ENCODE assay signal across 9 mouse cellular contexts in genomic region chr1:89072143-89072990, GRCm38 (mm10). TPM values are rescaled to one million over a fixed set of nuclear protein-coding genes. Genes with fewer than 3 reads are reported as not detected.
DNase-seq lines count a peak whose midpoint lies in the region; ATAC-seq and TF ChIP-seq lines count a peak whose summit lies in the region.
"Had no signal": no experiment of that assay in that cellular context is flagged by ENCODE, and none has a peak within 500 bp of the region (broad histone marks: within the 10 kb centered on the region; RNA-seq: fewer than 3 reads in every experiment).

No protein-coding gene starts in this region.

- 0 out of 2 replicates have a peak overlapping the region, but pooled peaks have one; percentile 17 for H3K9ac ChIP-seq in heart, adult 2 months (ENCODE audit: low read depth, low read length)
- 0 out of 2 replicates have a peak overlapping the region, but pooled peaks have one; percentile 81 for H3K9ac ChIP-seq in embryonic facial prominence, embryonic 15.5 days
- peak overlapping the region; percentile 54 for H3K9ac ChIP-seq in midbrain, embryonic 15.5 days
- H3K9ac ChIP-seq: liver, embryonic 15.5 days had no signal

- no peaks in the 10 kb centered on the region for H3K27me3 ChIP-seq in heart, adult 2 months (ENCODE audit: control insufficient read depth, insufficient read depth, low read length)
- no peaks in the 10 kb centered on the region for H3K27me3 ChIP-seq in embryonic facial prominence, embryonic 15.5 days
- H3K27me3 ChIP-seq in midbrain, embryonic 15.5 days (replicated peaks) = no peaks in the 10 kb centered on the region

- no peaks in the 10 kb centered on the region for H3K9me3 ChIP-seq in embryonic facial prominence, embryonic 15.5 days (replicated peaks)
- H3K9me3 ChIP-seq in midbrain, embryonic 15.5 days = no peaks in the 10 kb centered on the region
- H3K9me3 ChIP-seq: liver, embryonic 15.5 days had no signal

- no peak for TF ChIP-seq POLR2A in heart, adult 2 months (IDR thresholded peaks at IDR 0.05; ENCODE audit: insufficient read depth, low read depth, low read length)

- intact Hi-C loops in heart, adult 2 months (cut with DNase I) = no loop called here
- intact Hi-C loops in heart, postnatal 14 days (cut with DNase I) = loop anchor here (5.0 kb wide), 1 partner anchor 315 kb away; no protein-coding TSS in a partner anchor

- H3K27ac ChIP-seq in heart, adult 2 months = peak overlapping the region; percentile 96
- peak overlapping the region; percentile 55; the same call in 1 of the 2 replicates for H3K27ac ChIP-seq in embryonic facial prominence, embryonic 15.5 days (replicated peaks)
- 0 out of 2 replicates have a peak overlapping the region, but pooled peaks have one; percentile 14 for H3K27ac ChIP-seq in midbrain, embryonic 15.5 days
- H3K27ac ChIP-seq: liver, embryonic 15.5 days had no signal

- no peaks in the 10 kb centered on the region for H3K36me3 ChIP-seq in heart, adult 2 months (ENCODE audit: control insufficient read depth, insufficient read depth, low read length)
- no peaks in the 10 kb centered on the region for H3K36me3 ChIP-seq in embryonic facial prominence, embryonic 15.5 days
- H3K36me3 ChIP-seq in midbrain, embryonic 15.5 days (replicated peaks) = no peaks in the 10 kb centered on the region
- H3K36me3 ChIP-seq: liver, embryonic 15.5 days had no signal

- H3K79me2 ChIP-seq in heart, adult 2 months (replicated peaks; ENCODE audit: control insufficient read depth, insufficient read depth, low read length) = peaks cover 2% of the 10 kb centered on the region

- no peak for ATAC-seq in embryonic facial prominence, embryonic 15.5 days (ENCODE audit: insufficient number of reproducible peaks, low FRiP score, low TSS enrichment, low read depth)
- no peak for ATAC-seq in midbrain, embryonic 15.5 days (replicated peaks)
- ATAC-seq in megakaryocyte, adult 5-6 weeks (ENCODE audit: poor library complexity, severe bottlenecking) = no peak

- H3K4me2 ChIP-seq in embryonic facial prominence, embryonic 15.5 days (replicated peaks) = peak overlapping the region; percentile 68
- H3K4me2 ChIP-seq in midbrain, embryonic 15.5 days = peak overlapping the region; percentile 79

- DNase-seq in heart, adult 2 months = no peak
- no peak for DNase-seq in heart, postnatal 14 days
- peak; percentile 53 for DNase-seq in kidney, adult 18-20 months
- no peak for DNase-seq in spleen, postnatal 4 days (ENCODE audit: low spot score in 2 of 2)
- DNase-seq in frontal cortex, postnatal 10 days (ENCODE audit: low spot score in 2 of 2) = no peak

- TF ChIP-seq CTCF in heart, adult 2 months (IDR thresholded peaks at IDR 0.05) = no peak

- H3K4me1 ChIP-seq in heart, adult 2 months (ENCODE audit: control insufficient read depth, insufficient read depth, low read length) = peaks cover 7% of the 10 kb centered on the region
- peaks cover 44% of the 10 kb centered on the region for H3K4me1 ChIP-seq in embryonic facial prominence, embryonic 15.5 days
- H3K4me1 ChIP-seq in midbrain, embryonic 15.5 days = peaks cover 36% of the 10 kb centered on the region

- H3K4me3 ChIP-seq in heart, adult 2 months = peak overlapping the region; percentile 78
- peak overlapping the region; percentile 86 for H3K4me3 ChIP-seq in embryonic facial prominence, embryonic 15.5 days (replicated peaks)
- H3K4me3 ChIP-seq in midbrain, embryonic 15.5 days = peak overlapping the region; percentile 54
- H3K4me3 ChIP-seq: liver, embryonic 15.5 days had no signal

- WGBS in heart, adult 2 months = 30% methylated on average over 14 of the region's 14 CpGs
- WGBS in embryonic facial prominence, embryonic 15.5 days = 26% methylated on average over 14 of the region's 14 CpGs
- WGBS in midbrain, embryonic 15.5 days = 6% methylated on average over 14 of the region's 14 CpGs

- TF ChIP-seq EP300 in heart, adult 2 months (IDR thresholded peaks at IDR 0.05; ENCODE audit: insufficient read depth, low read depth, low read length) = no peak

RNA-seq across cellular contexts. Expression of gene Sh3bp4, which starts 2.2 kb away (rescaled TPM):
- 10 to 100 TPM in 1 of 2 experiments, 1 to 10 TPM in 1; 10.0 to 11.1 TPM for total RNA-seq in heart, adult 2 months (2021)
- 8.6 and 10.2 TPM in 2 replicates for polyA plus RNA-seq in heart, adult 2 months (2012; rRNA removed)
- 10 to 100 TPM; 15.5 to 17.1 TPM for total RNA-seq in heart, postnatal 14 days (2021)
- polyA plus RNA-seq in embryonic facial prominence, embryonic 15.5 days (2015; fragmentation: Nextera tagmentation; extraction: Ambion mirVana) = 26.6 and 27.9 TPM in 2 replicates
- 12.3 and 12.4 TPM in 2 replicates for polyA plus RNA-seq in midbrain, embryonic 15.5 days (2015; fragmentation: Nextera tagmentation; extraction: Ambion mirVana)
- 1.9 and 3.6 TPM in 2 replicates for total RNA-seq in megakaryocyte, adult 5-6 weeks (2015)
- 0.94 and 1.3 TPM in 2 replicates for total RNA-seq in megakaryocyte, adult 5-6 weeks (2017)

Comparison
In these comparisons a context has a peak if more than half of its experiments do, and no peak if none do; other contexts are left out.
1. H3K27ac ChIP-seq: peak in every context shown above with its lines; median percentile 96 in heart, adult 2 months; 55 in embryonic facial prominence, embryonic 15.5 days; 14 in midbrain, embryonic 15.5 days.
2. H3K9ac ChIP-seq: peak in every context shown above with its lines; median percentile 81 in embryonic facial prominence, embryonic 15.5 days; 54 in midbrain, embryonic 15.5 days; 17 in heart, adult 2 months.